Mouse (Mus musculus) adrenal gland (tissue): ENCODE results near the gene Bmf.

ENCODE experiments used
- intact Hi-C: fragments of 180-260 bp; cut with DNase I; formaldehyde crosslinking; loops from one replicate; pipeline ENCODE4 v1.15.1; 2025

Bmf gene

DNA sequence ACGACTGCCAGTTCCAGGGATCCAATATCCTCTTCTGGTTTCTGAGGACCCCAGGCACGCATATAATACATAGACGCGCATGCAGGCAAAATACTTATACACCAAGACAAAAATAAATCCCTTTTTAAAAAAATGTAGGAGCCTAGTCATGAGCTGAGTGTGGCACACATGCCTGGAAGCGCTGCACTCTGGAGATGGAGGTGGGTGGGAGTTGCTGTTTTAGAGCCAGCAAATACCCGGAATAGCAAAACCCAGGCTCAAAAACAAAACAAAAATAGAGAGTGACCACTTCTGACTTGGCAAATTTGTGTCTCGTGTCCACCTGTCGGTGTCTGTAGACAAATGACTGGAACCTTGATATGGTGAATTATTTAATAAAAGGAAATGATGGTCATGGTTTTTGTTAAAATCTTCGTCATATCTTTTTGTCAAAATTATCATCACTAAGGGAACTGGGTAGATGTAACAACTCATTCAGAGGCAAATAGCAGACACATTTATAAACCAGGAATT is 65.0 kb downstream of the Bmf start:
- intact Hi-C loops: loop anchor here (10.0 kb wide), 1 partner anchor 240 kb away; the partner anchor contains the start of gene Plcb2

DNA sequence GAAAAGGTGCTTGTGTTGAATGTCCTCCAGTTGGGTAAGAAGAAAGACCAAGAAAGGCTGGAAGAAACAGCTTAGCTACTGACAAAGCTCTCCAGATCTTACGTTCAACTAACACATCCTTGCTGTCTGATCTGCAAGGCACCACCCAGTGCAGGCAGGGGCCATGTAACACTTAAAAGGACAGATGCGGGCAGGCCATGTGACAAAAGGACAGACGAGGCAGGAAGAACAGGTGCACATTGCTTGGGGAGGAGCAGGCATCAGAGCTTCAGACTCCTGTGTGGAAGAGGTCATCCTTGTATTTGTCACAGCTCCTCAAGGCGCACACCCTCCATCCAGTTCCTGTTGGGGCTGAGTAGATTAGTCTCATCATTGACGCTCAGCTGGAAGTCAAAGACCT is 66.5 kb downstream of the Bmf start:
- intact Hi-C loops: loop anchor here (10.0 kb wide), 1 partner anchor 242 kb away; the partner anchor contains the start of gene Plcb2

DNA sequence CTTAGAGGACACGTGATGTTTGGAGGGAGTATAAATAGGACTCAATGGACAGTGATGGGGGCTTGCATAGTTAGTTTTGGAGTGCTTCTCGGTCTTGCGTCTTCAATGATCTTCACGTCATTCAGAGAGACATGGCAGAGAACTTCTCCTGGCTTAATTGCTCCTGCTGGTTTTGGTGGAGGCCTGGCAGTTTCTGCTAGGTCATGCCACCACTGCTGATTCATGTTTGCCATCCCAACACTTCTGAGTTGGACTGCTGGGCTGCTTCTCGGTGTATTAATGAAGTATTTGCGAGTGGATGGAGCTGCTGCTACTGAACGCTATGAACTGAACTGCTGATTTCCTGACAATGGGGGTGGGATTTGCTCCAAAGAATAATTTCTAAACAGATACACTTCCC is 68.6 kb downstream of the Bmf start:
- intact Hi-C loops: loop anchor here (10.0 kb wide), 1 partner anchor 244 kb away; the partner anchor contains the start of gene Plcb2

DNA sequence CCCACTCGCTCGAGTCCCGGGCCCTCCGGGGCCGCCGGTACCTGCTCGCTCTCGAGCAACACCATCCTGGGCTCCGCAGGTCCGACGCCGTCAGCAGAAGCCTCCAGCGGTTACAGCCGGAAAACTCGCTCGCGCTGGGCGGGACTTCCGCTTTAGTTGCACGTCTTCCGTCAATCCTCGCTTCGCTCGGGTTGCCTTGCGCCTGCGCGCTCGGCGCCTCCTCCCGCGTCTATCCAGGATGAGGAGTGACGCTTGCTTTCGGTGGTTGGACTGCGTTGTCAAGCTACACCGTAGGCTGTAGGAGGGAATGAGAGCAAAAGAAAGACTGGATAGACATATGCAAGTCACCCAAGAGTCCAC is 70.0 kb downstream of the Bmf start, which contains the start of gene Srp14:
Srp14 (minus strand) TSS at position 162 of the 360 bp plus-strand sequence.
- intact Hi-C loops: no loop called here

DNA sequence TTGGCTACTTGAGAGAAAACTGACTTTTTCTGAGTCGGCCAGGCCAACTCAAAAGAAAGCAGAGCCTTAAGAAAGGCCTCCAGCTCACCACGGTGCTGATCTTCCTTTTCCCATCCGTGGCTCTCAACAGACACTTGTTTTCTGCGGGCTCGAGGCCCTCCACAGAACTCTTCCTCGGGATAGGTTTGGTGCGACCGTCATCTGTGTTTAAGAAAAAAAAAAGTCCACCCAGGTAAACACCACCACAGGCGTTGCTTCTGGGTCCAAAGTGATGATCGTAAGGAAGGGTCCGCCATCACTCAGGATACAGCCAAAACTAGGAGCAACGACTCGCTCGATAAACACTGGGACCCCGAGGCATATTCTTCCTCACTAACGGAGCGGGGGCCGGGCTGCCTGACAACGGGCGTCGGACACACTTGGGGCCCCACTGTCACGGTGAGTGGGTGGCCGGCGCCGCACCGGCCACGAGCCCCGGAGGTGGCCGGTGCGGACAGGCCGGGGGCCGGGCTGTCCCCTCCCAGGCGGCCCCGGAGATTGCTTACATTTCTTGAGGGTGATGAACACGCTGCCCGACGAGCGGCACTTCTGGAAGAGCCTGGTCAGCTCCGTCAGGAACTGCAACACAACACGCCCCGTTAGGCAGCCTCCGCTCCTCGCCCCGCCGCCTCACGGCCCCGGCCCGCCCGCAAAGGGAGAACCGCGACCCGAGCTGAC is 70.5 kb downstream of the Bmf start:
- intact Hi-C loops: no loop called here
